Mouse (Mus musculus) thymus, postnatal 0 days (tissue): Measurements from ENCODE around the gene Grb14. TPM values are rescaled to one million over a fixed set of nuclear protein-coding genes. Genes with fewer than 3 reads are reported as not detected.
A peak's percentile ranks its signal among the peaks of the same experiment; 100 is the strongest.

Source experiments
- DNase-seq: peaks from one replicate; pipeline ENCODE4 v3.0.0-alpha.2; 2015; ENCODE audit warnings: low spot score
- polyA plus RNA-seq: library from polyadenylated mRNA; unstranded; fragments of >200 nt; fragmentation: Nextera tagmentation; extraction: Ambion mirVana; gene quantifications from 2 replicates; pipeline ENCODE4 v1.2.1, GENCODE M21; 2015

The Grb14 gene
- polyA plus RNA-seq = 0.87 and 1.1 TPM in 2 replicates

GRCm38 (mm10) chr2:65024887-65025286 lies at the start of gene Grb14:
Grb14 (minus strand) TSS chr2:65024987.
- DNase-seq = no peak

- DNase-seq = no peak
These were observed 47.4 kb upstream of the Grb14 start for GRCm38 (mm10) chr2:65072205-65072604.

- DNase-seq = no peak
These were observed 29.0 kb upstream of the Grb14 start for GRCm38 (mm10) chr2:65053764-65054163.

- no peak for DNase-seq
These were observed 27.6 kb upstream of the Grb14 start for GRCm38 (mm10) chr2:65052191-65053012.

- no peak for DNase-seq
These were observed 26.0 kb upstream of the Grb14 start for GRCm38 (mm10) chr2:65050776-65051175.

GRCm38 (mm10) chr2:65048234-65049017 lies 23.6 kb upstream of the Grb14 start:
- DNase-seq = no peak

GRCm38 (mm10) chr2:65038164-65038563 lies 13.4 kb upstream of the Grb14 start:
- DNase-seq = no peak

- DNase-seq = no peak
These were observed 12.8 kb upstream of the Grb14 start for GRCm38 (mm10) chr2:65037546-65037945.

GRCm38 (mm10) chr2:65022363-65023240 lies 2.2 kb downstream of the Grb14 start:
- peak; percentile 20 for DNase-seq

GRCm38 (mm10) chr2:65021691-65022362 lies 3.0 kb downstream of the Grb14 start:
- DNase-seq = no peak

- DNase-seq = no peak
These were observed 7.4 kb downstream of the Grb14 start for GRCm38 (mm10) chr2:65017375-65017774.

GRCm38 (mm10) chr2:65014552-65014951 lies 10.2 kb downstream of the Grb14 start:
- no peak for DNase-seq

GRCm38 (mm10) chr2:65010105-65010504 lies 14.7 kb downstream of the Grb14 start:
- DNase-seq = no peak

- no peak for DNase-seq
These were observed 17.4 kb downstream of the Grb14 start for GRCm38 (mm10) chr2:65007396-65007795.

- DNase-seq = no peak
These were observed 19.7 kb downstream of the Grb14 start for GRCm38 (mm10) chr2:65005044-65005443.

GRCm38 (mm10) chr2:65003433-65003832 lies 21.4 kb downstream of the Grb14 start:
- peak; percentile 5 for DNase-seq

- no peak for DNase-seq
These were observed 22.2 kb downstream of the Grb14 start for GRCm38 (mm10) chr2:65002631-65003030.

- DNase-seq = no peak
These were observed 29.7 kb downstream of the Grb14 start for GRCm38 (mm10) chr2:64995048-64995447.

GRCm38 (mm10) chr2:64989426-64990187 lies 35.2 kb downstream of the Grb14 start:
- DNase-seq = no peak

GRCm38 (mm10) chr2:64987782-64988181 lies 37.0 kb downstream of the Grb14 start:
- no peak for DNase-seq
